Mouse (Mus musculus) kidney, postnatal 10 days (tissue): Measurements from ENCODE around the gene Mtg2.
A peak's percentile ranks its signal among the peaks of the same experiment; 100 is the strongest.

Experiments
- DNase-seq: peaks from one replicate; pipeline ENCODE4 v3.0.0; 2021; ENCODE audit warnings: mixed read lengths

The Mtg2 gene

DNA sequence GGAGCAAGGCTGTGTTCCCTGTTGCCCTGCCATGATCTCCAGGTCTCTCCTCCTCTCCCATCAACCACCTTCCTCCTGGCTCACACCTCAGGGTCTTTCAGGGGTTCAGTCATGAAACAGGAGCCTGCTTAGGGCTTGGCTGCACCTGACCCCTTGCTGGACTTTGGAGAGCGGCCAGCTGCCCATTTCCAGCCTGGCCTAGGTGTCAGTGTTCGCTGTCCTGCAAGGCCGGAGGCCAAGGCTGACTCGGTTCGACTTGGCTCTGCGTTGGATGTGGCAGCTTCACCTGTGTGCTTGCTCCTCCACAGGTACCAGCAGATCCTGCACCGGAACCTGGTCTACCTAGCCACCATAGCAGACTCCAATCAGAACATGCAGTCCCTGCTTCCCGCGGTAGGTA is 17.4 kb upstream of the Mtg2 start:
- DNase-seq = peak; percentile 33

DNA sequence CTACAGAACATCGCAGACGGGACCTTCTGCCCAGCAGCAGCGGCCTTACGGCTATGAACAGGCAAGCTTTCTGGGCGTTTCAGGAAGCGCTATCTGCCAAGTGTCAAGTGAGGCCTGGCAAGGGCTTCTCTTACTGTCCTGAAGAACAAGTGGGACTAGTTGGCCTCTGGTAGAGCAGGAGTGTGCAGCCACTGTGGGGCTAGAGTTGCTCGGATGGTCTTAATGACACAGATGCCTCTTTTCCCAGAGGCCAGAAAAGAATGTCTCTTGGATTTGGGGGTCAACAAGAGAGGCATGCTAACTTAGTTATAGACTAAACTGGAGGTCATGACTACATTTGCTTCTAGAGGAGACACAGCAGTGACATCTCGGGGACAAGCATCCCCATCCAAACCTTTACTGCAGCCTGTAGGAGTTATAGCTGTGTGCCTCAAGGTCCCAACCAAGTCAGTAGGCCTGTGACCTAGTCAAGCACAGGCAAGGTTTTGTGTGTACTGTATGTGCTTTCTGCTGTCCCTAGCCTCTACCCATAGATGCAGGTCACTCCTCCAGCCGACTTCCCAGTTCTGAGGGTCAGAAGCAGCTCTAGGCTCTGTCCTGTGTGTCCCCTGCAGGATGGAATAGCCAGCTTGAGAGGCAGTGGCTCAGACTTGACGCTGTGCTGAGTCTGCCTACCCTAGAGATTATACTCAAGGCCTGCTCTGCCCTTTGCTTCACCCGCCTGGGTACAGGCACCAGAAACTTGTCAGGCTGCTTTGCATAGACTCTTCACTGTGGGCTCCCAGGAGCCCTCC is 6.9 kb upstream of the Mtg2 start:
- no peak for DNase-seq

DNA sequence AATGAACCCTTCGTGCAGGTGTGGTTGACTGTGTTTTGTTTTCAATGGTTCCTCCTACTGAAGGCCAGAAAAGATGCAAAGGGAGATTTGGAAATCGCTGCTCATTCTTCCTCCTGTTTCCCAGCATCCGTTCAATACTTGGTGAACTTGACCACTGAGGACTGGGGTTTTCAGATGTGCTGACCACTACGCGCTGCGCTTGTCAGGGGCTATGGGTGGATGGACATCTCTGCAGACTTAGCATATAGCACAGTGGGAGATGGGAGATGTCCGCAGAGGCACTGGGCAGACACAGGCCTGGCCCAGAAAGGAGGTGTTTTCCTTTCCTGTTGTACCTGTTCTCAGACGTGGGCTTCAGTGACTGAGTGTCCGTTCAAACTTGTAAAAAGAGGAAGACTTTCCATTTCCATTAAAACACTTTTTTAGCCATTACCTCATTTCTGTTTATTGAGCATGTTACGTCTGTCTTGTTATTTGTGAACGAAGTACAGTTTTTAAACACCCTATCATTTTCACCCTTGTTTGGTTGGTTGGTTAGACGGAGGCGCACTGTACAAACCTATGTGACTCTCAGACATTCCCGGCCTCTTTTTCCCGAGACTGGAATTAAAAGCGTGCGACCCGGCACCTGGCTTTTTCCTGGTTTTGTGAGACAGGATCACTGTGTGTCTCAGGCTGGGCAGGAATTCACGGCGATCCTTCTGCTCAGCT is 463 bp upstream of the Mtg2 start:
- no peak for DNase-seq

DNA sequence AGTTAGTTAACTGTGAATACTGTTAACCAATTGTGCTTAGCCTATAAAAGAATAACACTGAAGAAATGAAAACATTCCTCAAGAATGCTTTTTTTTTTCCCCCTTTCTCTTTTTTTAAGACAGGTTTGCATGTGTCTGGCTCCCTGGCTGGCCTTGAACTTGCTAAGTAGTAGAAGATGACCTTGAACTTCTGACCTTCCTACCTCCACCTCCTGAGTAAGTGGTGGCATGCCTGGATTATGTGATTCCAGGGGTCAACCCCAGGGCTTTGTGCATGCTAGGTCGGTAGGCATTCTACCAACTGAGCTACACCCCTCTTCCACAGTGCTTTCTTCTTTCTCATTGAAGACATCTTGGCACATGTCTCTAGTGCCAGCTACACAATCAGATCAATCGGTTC is 1.3 kb downstream of the Mtg2 start:
- DNase-seq = no peak

DNA sequence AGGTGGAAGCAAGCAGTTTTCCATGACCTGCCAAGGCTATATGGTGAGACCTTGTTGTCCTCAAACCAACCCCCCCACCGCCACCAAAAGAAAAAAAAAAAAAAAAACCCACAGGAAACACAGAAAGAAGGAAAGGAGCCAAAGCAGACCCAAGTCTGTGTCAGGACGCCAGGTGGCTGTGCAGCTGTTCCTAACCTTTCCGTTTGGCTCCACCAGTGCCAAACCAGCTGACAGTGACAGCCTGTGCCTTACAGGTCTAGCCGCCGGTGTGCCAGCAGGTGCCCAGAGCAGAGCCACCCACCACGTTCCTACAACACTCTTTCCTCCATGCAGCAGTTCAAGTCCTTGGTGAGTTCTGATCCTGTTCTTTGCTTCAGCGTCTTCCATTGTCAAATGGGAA is 2.5 kb downstream of the Mtg2 start:
- no peak for DNase-seq

DNA sequence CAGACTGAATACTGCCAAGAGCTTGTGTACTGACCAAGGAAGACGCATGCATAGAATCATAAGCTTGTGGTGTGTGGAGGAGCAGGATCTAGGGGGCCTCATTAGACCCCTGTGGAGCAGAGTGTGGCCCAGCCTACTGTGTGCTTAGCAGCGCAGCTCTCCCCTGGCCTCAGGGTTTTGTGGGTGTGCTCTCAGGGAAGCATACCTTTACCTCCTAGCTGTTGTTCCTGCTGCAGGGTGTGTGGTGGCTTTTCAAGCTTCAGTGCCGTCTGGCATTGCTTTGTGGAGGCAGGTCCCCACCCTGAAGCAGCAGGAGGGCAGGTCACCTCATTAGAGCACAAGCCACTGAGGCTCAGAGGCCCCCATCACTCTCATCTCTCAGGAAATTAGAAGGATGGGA is 7.2 kb downstream of the Mtg2 start:
- no peak for DNase-seq

DNA sequence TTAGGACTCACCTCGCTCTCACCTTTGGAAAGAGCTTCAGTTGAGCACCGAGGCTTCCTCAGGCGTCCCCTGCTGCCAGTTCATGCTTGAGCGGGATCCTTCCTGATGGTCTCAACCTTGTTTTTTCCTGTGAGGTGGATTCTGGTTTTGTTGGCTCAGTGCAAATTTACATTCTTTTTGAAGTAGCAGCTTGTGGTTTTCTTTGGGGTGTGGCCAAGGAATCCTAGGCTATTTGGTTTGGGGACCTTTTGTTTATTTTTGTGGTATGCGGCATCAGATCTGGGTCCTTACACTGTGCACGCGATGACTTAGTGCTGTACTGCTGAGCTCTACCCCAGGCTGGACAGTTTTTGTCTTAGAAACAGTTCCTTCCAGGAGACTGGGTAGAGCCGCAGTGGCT is 10.3 kb downstream of the Mtg2 start:
- DNase-seq = no peak

DNA sequence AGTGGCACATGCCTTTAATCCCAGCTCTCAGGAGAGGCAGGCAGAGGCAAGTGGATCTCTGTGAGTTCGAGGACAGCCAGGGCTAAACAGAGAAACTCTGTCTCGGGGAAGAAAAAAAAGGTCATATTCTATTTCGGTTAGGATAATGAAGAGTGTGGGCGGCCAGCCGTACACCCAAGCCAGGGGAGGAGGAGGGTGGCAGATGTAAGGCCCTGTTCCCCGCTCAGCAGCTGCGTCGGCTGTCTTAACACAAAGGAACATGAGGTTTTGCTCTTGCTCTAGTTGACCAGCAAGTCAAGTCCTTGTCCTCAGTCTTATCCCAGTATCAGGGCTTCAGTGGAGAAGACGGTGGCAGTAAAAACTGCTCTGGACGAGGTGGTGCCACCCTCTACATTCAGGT is 12.7 kb downstream of the Mtg2 start:
- DNase-seq = no peak

DNA sequence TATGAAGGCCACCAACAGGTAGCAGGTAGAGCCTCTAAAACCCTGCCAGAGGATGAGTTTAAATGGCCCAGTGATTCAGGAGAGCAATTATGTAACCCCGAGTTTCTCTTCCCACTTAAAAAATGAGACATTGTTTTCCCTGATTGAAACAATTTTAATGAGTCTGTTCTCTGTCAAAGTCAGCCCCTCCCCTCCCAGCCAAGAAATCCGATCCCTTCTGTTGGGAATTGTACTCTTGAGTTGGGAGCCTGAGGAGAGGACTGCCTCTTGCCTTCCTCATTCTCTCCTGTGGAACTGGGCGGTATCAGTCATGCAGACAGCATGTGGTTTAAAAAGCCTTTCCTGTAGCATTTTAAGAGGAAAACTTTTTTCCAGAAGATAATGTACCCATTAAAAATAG is 14.2 kb downstream of the Mtg2 start:
- DNase-seq = no peak

DNA sequence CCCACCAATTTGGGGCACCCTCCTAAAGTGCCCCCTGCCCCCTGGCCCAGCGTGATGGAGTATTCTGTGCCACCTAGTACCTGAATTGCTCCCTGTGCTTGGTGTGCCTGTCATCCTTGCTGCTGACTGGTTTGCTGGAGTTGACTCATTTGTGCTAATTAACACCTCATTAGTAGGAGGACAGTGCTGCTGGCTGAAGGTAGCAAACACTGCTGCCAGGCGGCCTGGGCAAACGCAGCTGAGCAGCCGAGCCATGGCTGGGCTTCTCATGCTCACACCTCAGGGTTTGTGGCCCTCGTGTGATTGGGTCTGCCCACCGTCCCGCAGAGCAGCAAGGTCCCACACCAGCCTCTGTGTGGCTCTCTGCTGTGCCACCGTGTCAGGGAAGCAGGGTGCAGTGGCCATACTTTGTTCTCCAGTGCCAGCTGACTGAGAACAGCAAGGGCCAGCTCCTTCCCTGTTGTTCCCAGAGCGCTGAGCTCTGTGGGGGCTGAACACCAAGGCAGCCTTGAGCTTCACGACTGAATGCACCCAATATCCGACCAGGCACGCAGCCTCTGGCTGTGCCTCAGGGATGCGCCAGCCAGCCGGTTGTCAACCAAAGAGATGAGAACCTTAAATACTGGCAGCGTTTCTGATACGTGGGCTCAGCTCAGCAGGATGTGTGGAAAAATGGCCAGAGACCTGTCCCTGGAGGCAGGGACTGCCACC is 15.7 kb downstream of the Mtg2 start:
- no peak for DNase-seq

DNA sequence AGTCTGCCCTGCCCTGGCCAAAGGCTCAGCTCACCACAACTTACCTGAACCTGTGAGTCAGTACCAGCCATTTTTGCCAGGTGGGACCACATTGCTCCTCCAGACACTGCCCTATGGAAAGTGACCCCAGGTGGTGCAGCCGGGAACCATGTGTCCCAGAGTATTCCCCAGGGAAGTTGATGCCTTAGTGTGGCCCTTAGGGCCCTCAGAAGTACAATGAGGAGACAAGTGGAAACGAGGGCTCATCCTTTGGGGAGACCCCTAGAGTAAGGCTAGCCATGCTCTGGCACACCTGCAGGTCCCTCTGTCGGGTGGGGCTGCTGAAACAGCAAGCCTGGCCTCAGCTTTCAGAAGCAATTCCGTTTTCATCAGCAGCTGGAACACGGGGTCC is 16.2 kb downstream of the Mtg2 start:
- DNase-seq = no peak

DNA sequence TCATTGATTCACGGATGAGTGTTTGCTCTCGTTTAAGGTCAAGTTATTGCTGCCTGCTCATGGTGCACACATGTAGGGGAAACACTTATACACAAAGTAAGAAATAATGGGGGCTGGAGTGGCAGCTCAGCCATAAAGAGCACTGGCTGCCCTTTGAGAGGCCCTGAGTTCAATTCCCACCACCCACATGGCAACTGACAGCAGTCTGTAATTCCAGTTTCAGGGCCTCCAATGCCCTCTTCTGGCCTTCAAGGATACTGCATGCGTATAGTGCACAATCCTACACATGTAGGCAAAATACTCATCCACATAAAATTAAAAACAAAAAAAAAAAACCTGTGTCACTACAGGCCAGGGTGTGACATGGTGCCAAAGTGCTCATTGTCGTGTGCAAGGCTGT is 17.1 kb downstream of the Mtg2 start:
- no peak for DNase-seq

DNA sequence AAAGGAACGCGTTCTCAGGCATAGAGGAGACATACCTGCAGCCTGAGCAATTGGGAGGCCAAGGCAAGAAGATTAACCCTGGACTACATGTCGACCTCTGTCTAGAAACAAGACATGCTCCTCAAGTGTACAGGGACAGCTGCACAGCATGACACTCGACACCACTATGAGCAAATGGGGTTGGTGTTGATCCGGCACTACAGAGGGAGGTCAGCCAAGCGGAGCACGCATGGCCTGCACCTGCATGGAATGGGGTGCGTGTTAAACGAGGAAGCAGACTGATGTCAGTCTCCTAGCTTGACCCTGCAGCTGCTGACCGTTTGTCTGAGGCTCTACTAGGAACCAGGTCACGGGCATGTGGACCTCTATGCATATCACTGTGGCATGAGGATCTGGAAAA is 19.9 kb downstream of the Mtg2 start:
- no peak for DNase-seq

DNA sequence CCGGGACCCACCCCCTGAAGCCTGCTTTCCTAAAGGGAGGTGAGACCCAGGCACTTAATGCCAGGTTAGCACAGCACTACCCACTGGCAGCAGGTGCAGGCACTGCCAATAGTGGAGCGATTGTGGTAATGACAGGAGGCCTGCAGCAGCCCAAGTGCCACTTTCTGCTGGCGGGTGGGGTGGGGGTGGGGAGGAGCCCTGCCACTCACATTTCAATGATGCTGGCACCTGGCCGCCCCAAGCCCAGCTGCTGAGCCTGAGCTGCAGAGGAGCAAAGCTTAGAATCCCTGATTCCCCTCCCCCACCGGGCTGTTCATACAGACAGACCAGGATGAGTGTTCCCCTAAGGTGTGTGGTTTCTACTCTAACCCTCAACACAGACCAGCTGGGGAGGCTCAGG is 25.3 kb downstream of the Mtg2 start:
- DNase-seq = no peak

DNA sequence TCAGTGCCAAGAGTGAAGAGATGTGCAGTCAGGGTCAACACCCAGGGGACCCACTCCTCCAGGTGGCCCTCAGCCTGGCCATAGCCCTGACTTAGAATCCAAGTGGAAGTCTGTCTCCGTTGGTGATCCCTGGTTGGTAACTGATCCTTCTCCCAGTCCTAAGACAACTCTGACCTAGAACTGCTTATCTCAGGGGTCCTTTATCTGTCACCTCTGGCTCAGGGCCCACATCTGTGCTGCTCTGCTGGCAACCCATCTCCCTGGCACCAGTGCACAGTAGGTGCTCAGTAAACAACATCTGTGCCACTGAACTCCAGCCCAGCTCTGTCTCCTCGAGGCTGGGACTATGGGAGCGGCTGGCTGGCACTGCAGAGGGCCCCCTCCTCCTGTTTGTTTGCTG is 27.2 kb downstream of the Mtg2 start:
- DNase-seq = no peak

DNA sequence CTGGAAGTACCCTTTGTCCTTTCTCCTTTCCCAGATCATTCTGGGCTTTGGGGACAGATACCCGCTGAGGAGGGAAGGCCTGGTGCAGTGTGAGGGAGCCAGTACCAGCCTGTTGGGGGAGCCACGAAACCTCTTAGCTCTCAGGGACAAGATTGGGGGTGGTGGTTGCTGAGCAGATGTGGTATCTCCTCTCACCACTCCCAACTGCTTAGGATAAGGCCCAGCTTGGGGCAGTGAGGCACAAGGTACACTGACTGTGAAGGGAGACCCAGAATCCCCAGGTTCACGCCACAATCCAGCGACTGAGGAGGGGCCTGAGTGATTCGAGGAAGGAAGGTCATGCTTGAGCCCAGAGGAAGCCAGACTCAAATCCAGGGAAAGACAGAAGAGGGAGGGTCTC is 27.8 kb downstream of the Mtg2 start:
- DNase-seq = no peak

DNA sequence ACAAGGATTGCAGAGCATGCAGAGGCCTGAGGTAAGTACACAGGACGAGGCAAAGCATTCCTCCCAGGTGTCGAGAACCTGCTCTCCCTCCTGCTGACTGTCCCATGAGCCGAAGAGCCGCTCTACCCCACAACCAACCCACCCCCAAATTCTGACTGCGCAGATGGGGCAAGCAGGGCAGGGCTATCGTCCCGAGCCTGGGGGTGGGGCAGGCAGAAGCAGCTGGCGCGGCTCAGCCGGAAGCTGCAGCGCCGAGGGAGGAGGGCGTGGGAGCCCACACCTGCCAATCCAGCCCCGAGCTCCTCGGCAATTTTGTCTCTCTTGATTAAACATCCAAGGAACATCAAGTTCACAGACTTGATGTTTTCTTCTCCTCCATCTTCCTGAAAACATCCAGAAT is 29.1 kb downstream of the Mtg2 start:
- DNase-seq = no peak

DNA sequence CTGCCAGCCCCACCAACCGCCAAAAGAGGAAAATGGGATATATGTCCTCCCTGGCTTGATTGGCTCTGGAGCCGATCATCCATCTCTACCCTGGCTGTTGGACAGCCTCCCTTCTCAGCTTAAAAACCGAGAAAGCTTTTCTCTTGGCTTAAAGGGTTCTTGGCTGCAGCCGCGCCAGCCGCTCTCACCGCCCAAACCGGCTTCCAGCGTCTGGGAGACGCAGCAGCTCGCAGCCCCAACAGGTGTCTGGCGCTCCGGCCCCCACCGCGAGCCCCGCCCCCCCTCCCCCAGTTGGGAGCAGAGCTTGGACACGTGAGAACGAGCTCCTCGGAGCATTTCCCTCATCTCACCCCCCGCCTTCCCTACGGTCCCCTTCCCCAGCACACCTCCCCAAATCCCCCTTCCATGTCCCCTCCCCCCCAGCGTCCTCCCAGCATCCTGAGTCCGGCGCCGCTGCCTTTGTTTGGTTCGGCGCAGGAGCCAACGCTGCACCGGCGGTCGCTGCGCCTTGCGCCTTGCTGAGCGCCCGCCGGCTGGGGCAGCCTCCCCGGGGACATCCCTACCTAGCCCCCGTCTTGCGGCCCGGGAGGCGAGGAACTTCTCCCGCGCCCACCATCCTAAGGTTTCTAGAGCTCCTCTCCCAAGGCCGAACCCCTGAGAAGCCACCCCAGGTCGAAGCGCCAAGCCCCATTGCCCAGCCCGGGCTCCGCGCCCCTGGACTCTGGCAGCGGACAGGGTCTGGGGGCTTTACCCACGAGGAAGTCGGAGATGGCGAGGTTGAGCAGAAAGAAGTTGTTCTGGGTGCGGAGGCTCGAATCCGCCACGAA is 33.0 kb downstream of the Mtg2 start:
- DNase-seq = no peak

DNA sequence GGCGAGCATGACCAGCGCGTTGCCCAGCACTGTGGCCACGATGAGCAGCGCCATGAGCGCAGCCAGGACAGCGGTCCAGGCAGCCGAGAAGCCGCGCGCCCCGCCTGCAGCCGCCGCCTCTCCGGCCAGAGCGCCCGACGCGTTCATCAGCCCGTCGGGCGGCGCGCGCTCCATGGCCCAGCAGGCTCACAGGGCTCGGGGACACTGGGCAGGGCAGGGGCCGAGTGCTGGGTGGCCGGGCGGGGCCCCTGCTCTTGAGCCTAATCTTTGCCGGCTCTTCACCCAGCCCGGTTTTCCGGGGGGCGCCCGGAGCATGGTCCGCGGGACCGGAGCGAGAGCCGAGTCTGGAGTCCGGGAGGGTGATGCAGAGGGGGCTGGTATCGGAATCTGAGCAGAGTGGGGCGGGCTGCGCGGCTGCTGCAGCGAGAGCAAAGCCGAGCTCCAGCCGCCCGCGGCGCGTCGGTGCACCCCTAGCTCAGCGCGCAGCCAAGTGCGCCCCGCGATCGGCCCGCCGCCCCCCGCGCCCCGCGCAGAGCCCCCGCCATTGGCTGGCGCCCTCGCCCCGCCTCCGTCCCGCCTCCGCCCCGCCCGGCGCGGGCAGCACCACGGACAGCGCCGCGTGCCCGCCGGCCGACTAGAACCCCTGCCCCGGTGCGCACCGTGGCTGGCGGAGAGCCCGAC is 33.7 kb downstream of the Mtg2 start, which contains the start of gene Hrh3:
Gene Hrh3 (minus strand): TSS at position 511 of the 681 bp plus-strand sequence.
- peak; percentile 92 for DNase-seq

DNA sequence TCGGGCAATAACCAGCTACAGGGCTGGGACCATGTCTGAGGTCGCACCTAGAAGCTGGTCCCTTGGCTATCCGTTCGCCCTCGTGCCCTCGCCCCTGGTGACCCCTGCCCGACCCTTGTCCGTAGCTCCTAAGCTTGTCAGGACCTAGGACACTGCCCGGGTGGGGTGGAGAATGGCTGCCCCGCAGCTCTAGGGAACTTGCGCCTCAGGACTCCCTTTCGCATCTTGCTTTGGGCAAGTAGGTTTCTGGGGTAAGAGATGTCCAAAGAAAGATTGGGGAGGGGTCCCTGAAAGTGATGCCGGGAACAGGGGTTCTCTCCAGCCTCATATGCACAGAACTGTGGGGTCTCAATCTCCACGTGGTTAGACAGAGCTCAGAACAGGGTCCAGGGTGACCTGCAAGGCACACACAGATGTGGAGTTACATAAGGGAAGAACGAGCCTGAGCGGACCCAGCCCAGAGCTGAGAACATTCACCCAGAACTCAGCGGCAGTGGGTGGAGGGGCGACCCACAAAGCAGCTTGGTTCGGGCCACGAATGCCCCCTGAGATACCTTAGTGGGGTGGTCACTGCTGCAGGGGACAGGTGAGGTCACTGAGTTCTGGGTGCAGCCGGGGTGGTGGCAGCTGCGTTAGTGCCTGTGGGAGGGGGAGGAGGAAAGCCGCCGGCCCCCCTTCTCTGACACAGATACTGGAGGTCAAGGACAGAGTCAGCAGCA is 34.4 kb downstream of the Mtg2 start:
- no peak for DNase-seq

DNA sequence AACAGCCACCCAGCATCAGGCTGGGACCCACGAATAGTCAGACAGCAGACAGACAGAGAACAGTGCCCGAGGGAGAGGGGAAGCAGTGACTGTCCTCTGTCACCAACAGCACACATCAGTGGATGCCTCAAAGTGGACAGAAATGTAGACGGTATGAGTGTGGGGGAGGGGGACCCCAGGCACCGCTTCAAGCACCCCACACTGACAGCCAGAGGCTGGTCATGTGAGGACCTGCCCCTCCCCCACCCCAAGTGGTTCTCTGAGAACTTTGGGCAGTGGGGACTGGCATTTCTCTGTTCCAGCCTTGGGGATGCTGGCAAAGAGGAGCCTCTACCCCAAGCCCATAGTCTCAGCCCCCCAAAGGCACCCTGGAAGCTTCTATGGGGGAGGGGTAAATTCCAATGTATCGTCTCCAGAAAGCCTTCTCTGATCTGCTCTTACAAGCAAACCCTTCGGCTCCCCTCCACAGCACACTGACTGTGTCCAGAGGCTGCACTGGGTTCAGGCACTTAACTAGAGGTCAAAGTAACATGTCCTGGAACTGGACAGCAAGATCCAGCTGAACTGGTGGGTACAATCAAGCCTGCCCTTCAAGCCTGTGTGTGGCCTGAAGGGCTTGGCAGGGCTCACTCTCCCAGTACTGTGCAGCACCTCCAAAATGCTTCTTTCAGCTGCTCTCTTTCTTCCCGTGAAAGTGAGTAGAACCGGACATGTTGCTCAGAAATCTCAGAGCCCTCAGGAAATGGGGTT is 35.2 kb downstream of the Mtg2 start:
- DNase-seq = no peak
